8 mouse cellular contexts compared by ENCODE assay signal in genomic region chr2:60210821-60211220, GRCm38 (mm10). TPM values are rescaled to one million over a fixed set of nuclear protein-coding genes. Genes with fewer than 3 reads are reported as not detected.
DNase-seq lines count a peak whose midpoint lies in the region; ATAC-seq and TF ChIP-seq lines count a peak whose summit lies in the region.

No protein-coding gene starts in this region.

- H3K4me1 ChIP-seq in lung, adult 2 months (ENCODE audit: control insufficient read depth, insufficient read depth, low read length) = peaks cover 31% of the 10 kb centered on the region
- peaks cover 18% of the 10 kb centered on the region for H3K4me1 ChIP-seq in brown adipose tissue, adult 24 weeks (ENCODE audit: control insufficient read depth, insufficient read depth, insufficient read length, low read length)
- peaks cover 54% of the 10 kb centered on the region for H3K4me1 ChIP-seq in hindbrain, embryonic 13.5 days (replicated peaks)
- H3K4me1 ChIP-seq in midbrain, embryonic 15.5 days = peaks cover 34% of the 10 kb centered on the region

- peak overlapping the region; percentile 7; the same call in 1 of the 2 replicates for H3K27ac ChIP-seq in brown adipose tissue, adult 24 weeks (replicated peaks; ENCODE audit: low read depth, low read length)
- H3K27ac ChIP-seq in hindbrain, embryonic 13.5 days = peak overlapping the region; percentile 97; the same call in 1 of the 2 replicates
- peak overlapping the region; percentile 92 for H3K27ac ChIP-seq in midbrain, embryonic 15.5 days

- peak overlapping the region; percentile 78 for H3K4me2 ChIP-seq in hindbrain, embryonic 13.5 days
- H3K4me2 ChIP-seq in midbrain, embryonic 15.5 days = peak overlapping the region; percentile 59

- ATAC-seq in hindbrain, embryonic 13.5 days (ENCODE audit: low FRiP score) = no peak
- ATAC-seq in midbrain, embryonic 15.5 days (replicated peaks) = peak; percentile 10; the same call in 1 of the 2 replicates

- H3K36me3 ChIP-seq in hindbrain, embryonic 13.5 days = 0 out of 2 replicates have a peak, but pooled peaks cover under 1% of the 10 kb centered on the region
- H3K36me3 ChIP-seq in midbrain, embryonic 15.5 days (replicated peaks) = no peaks in the 10 kb centered on the region

- peak overlapping the region; percentile 93 for H3K4me3 ChIP-seq in lung, adult 2 months (replicated peaks; ENCODE audit: extremely low read depth, low read depth, low read length)
- H3K4me3 ChIP-seq in brown adipose tissue, adult 24 weeks (ENCODE audit: insufficient read depth, low read depth, low read length) = peak overlapping the region; percentile 100
- H3K4me3 ChIP-seq in hindbrain, embryonic 13.5 days = peak overlapping the region; percentile 88
- H3K4me3 ChIP-seq in midbrain, embryonic 15.5 days = peak overlapping the region; percentile 84

- no peak for TF ChIP-seq CTCF in lung, adult 2 months (IDR thresholded peaks at IDR 0.05; ENCODE audit: insufficient read depth, low read length)

- no peaks in the 10 kb centered on the region for H3K9me3 ChIP-seq in hindbrain, embryonic 13.5 days
- H3K9me3 ChIP-seq in midbrain, embryonic 15.5 days = no peaks in the 10 kb centered on the region

- no peak for DNase-seq in lung, adult 2 months
- DNase-seq in lung, postnatal 36 days = no peak
- no peak for DNase-seq in cerebellum, adult 9-11 months
- no peak for DNase-seq in cerebellum, postnatal 25 days
- no peak for DNase-seq in frontal cortex, postnatal 14 days (ENCODE audit: low spot score in 2 of 2)

- peaks cover 8% of the 10 kb centered on the region; the same call in 1 of the 2 replicates for H3K27me3 ChIP-seq in hindbrain, embryonic 13.5 days
- no peaks in the 10 kb centered on the region for H3K27me3 ChIP-seq in midbrain, embryonic 15.5 days (replicated peaks)

- WGBS in lung, adult 2 months = 5% methylated on average over 5 of the region's 5 CpGs
- 27% methylated on average over 5 of the region's 5 CpGs for WGBS in hindbrain, embryonic 13.5 days
- WGBS in midbrain, embryonic 15.5 days = 24% methylated on average over 5 of the region's 5 CpGs

- no peak for TF ChIP-seq POLR2A in lung, adult 2 months (IDR thresholded peaks at IDR 0.05; ENCODE audit: borderline replicate concordance, extremely low read depth, low read depth, low read length)

- H3K9ac ChIP-seq in hindbrain, embryonic 13.5 days = peak overlapping the region; percentile 94
- H3K9ac ChIP-seq in midbrain, embryonic 15.5 days = peak overlapping the region; percentile 78

RNA-seq across cellular contexts. Expression of gene March7, which starts 1.1 kb away (rescaled TPM):
- polyA plus RNA-seq in lung, adult 2 months (2012; rRNA removed) = 7.7 and 13.4 TPM in 2 replicates
- polyA plus RNA-seq in brown adipose tissue, adult 24 weeks (2012; ENCODE audit: insufficient read depth, insufficient read length, missing spikeins) = 23.8 and 24.4 TPM in 2 replicates
- polyA plus RNA-seq in hindbrain, embryonic 13.5 days (2015; fragmentation: Nextera tagmentation; extraction: Ambion mirVana) = 98.9 and 101 TPM in 2 replicates
- 89.7 and 95.1 TPM in 2 replicates for polyA plus RNA-seq in midbrain, embryonic 15.5 days (2015; fragmentation: Nextera tagmentation; extraction: Ambion mirVana)

RNA-seq across cellular contexts. Expression of gene Baz2b, which starts 1.2 kb away (rescaled TPM):
- 17.3 and 21.9 TPM in 2 replicates for polyA plus RNA-seq in lung, adult 2 months (2012; rRNA removed)
- 27.7 and 59.0 TPM in 2 replicates for polyA plus RNA-seq in brown adipose tissue, adult 24 weeks (2012; ENCODE audit: insufficient read depth, insufficient read length, missing spikeins)
- 96.8 and 105 TPM in 2 replicates for polyA plus RNA-seq in hindbrain, embryonic 13.5 days (2015; fragmentation: Nextera tagmentation; extraction: Ambion mirVana)
- polyA plus RNA-seq in midbrain, embryonic 15.5 days (2015; fragmentation: Nextera tagmentation; extraction: Ambion mirVana) = 76.3 and 86.7 TPM in 2 replicates

Comparison
In these comparisons a context has a peak if more than half of its experiments do, and no peak if none do; other contexts are left out.
1. H3K27ac ChIP-seq: peak in every context shown above with its lines; median percentile 97 in hindbrain, embryonic 13.5 days; 92 in midbrain, embryonic 15.5 days; 7 in brown adipose tissue, adult 24 weeks.